Mouse (Mus musculus) embryonic fibroblast, embryonic 13.5 days (primary cell): ENCODE measurements around the gene Pcdh7.

Experiments used
- CTCF ChIP-seq: IDR thresholded peaks from 2 replicates; pipeline ENCODE4 v1.5.1; 2011; ENCODE audit warnings: mild to moderate bottlenecking, control low read depth, low read length, moderate library complexity, borderline replicate concordance; ENCODE audit not compliant: insufficient read depth
- POLR2A ChIP-seq: IDR thresholded peaks from 2 replicates; pipeline ENCODE4 v1.6.1; 2011; ENCODE audit warnings: low read depth, mild to moderate bottlenecking, control low read depth, low read length, moderate library complexity

DNA sequence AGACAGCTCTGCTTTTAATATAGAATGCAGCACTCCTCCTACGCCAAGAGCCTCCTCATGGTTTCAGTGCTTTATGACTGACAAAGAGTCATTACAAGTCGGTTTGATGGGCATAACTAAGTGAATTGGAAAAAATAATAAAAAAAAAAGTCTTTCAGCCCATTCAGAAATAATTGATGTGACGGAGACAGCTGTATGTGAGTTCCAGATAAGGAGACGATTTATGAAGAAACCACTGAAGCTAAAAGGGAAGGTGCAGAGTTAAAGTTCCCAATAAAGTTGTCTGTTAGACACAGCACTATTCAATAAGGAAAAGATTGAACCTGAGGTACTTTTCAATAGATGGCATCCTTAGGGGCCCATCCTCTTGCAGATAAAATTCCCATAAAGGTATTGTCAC lies 189.5 kb downstream of the Pcdh7 start:
- TF ChIP-seq POLR2A (no peak), CTCF (no peak)
